Mouse (Mus musculus): ENCODE results near the gene Golt1b.

DNA sequence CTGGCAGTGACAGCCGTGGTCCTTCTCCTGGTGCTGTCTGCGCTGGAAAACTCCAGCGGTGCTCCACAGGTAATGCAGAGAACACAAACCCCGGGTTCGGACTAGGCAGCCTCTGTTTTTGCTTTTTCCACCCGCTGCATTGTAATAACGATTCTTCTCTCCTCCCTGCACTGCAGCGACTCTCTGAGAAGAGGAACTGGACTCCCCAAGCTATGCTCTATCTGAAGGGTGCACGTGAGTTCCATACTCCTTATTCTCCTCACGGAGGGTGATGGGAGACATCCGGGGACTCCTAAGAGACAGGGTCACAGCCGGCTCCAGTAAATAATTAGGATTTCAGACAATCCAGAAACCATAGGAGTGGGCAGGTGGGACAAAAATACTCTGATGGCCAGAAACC, 26.8 kb downstream of the Golt1b start:
- TF ChIP-seq GATA1 (IDR thresholded peaks at IDR 0.05; ENCODE audit: borderline replicate concordance, low read length), result no peak
- no peak for TF ChIP-seq FLI1 (IDR thresholded peaks at IDR 0.05; ENCODE audit: low read length)

Data from megakaryocyte, embryonic 14.5 days (primary cell).